Mouse (Mus musculus) liver, adult 2 months (tissue): ENCODE data around the gene Map9. TPM values are rescaled to one million over a fixed set of nuclear protein-coding genes. Genes with fewer than 3 reads are reported as not detected.

Source experiments
- DNase-seq: peaks from one replicate; pipeline ENCODE4 v3.0.0-alpha.2; 2011; ENCODE audit warnings: low read depth, low spot score; ENCODE audit errors: extremely low read depth
- H3K27ac ChIP-seq: fragments of 200-500 bp; replicated peaks from 2 replicates; pipeline ENCODE4 v1.5.1; 2012; ENCODE audit warnings: low read depth, mild to moderate bottlenecking, control low read depth, inconsistent platforms, low read length; ENCODE audit not compliant: insufficient read depth
- H3K27me3 ChIP-seq: fragments of 200-500 bp; 2 replicates; pipeline ENCODE4 v1.6.1; 2012; ENCODE audit warnings: mild to moderate bottlenecking, moderate library complexity, low read length, inconsistent platforms; ENCODE audit not compliant: control insufficient read depth, insufficient read depth
- H3K36me3 ChIP-seq: fragments of 200-500 bp; 2 replicates; pipeline ENCODE4 v1.6.1; 2012; ENCODE audit warnings: low read length, inconsistent platforms; ENCODE audit not compliant: control insufficient read depth, insufficient read depth
- H3K4me1 ChIP-seq: fragments of 200-500 bp; 2 replicates; pipeline ENCODE4 v1.6.1; 2011; ENCODE audit warnings: low read length; ENCODE audit not compliant: control insufficient read depth, insufficient read depth
- H3K4me3 ChIP-seq: fragments of 200-500 bp; 2 replicates; pipeline ENCODE4 v1.5.1; 2011; ENCODE audit warnings: low read depth, mild to moderate bottlenecking, control low read depth, low read length, moderate library complexity; ENCODE audit not compliant: insufficient read depth
- H3K79me2 ChIP-seq: fragments of 200-500 bp; 2 replicates; pipeline ENCODE4 v1.6.1; 2012; ENCODE audit warnings: inconsistent platforms, mild to moderate bottlenecking, low read length, moderate library complexity; ENCODE audit not compliant: control insufficient read depth, insufficient read depth
- H3K9ac ChIP-seq: fragments of 200-500 bp; 2 replicates; pipeline ENCODE4 v1.6.1; 2012; ENCODE audit warnings: low read depth, mild to moderate bottlenecking, control low read depth, inconsistent platforms, low read length
- CTCF ChIP-seq: fragments of 200-500 bp; IDR thresholded peaks from 2 replicates; pipeline ENCODE4 v1.5.1; 2011; ENCODE audit warnings: low read depth, low read length, control low read depth
- POLR2A ChIP-seq: fragments of 200-500 bp; IDR thresholded peaks from 2 replicates; pipeline ENCODE4 v1.6.1; 2011; ENCODE audit warnings: low read length, control low read depth; ENCODE audit not compliant: insufficient read depth; ENCODE audit errors: extremely low read depth
- WGBS: fragments of 180-500 bp; shearing (Covaris S2); methylation state at CpG from one replicate; pipeline ENCODE4 v1.1.7; 2018; 5-methylcytosine and 5-hydroxymethylcytosine counted together
- polyA plus RNA-seq: library from polyadenylated mRNA; depleted of rRNA; stranded (reverse); fragments of >200 nt; gene quantifications from 2 replicates; pipeline ENCODE4 v1.2.3, GENCODE M21; 2012
- total RNA-seq: library from RNA; depleted of rRNA; stranded (reverse); fragments of >200 nt; gene quantifications from 2 replicates; pipeline ENCODE4 v1.2.3, GENCODE M21; 2014

Gene Map9
- total and polyA plus RNA-seq, 2 experiments = 0.04 to 0.28 TPM

- Histone ChIP-seq H3K27me3 (no peaks in the 10 kb centered on the region), H3K79me2 (no peaks in the 10 kb centered on the region), H3K9ac (no peak overlapping the region), H3K27ac (no peak overlapping the region), H3K4me1 (no peaks in the 10 kb centered on the region; the same call in 1 of the 2 replicates), H3K4me3 (no peak overlapping the region), H3K36me3 (no peaks in the 10 kb centered on the region)
- TF ChIP-seq POLR2A (no peak), CTCF (no peak)
- DNase-seq = no peak
- 89% methylated on average over 8 of the region's 8 CpGs for WGBS
These were observed 1.2 kb downstream of the Map9 start for GRCm38 (mm10) chr3:82359036-82359435.

DNA sequence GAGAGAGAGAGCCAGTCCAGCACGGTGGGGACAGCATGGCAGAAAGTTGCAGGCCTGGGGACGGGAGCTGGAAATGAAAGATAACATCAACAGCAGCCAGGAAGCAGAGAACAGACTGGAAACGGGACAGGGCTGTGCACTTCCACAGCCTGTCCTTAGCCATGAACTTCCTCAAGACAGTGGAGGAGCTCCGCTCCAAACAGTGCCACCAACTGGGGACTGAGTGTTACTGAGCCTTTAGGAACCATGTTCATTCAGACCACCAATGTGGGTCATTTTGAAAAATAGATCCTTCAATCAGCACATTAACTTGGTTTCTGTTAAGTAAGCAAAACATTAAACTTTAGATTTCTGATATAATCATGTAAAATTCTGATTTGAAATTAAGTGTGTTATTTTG, 4.6 kb downstream of the Map9 start:
- Histone ChIP-seq H3K27ac (no peak overlapping the region), H3K27me3 (no peaks in the 10 kb centered on the region), H3K4me3 (no peak overlapping the region), H3K36me3 (no peaks in the 10 kb centered on the region), H3K9ac (no peak overlapping the region), H3K79me2 (no peaks in the 10 kb centered on the region), H3K4me1 (no peaks in the 10 kb centered on the region; the same call in 1 of the 2 replicates)
- DNase-seq = no peak
- TF ChIP-seq CTCF = peak; percentile 61
- no peak for TF ChIP-seq POLR2A
- 48% methylated on average over 4 of the region's 4 CpGs for WGBS

GRCm38 (mm10) chr3:82364505-82364904, 6.7 kb downstream of the Map9 start:
- no peak overlapping the region for H3K4me3 ChIP-seq
- TF ChIP-seq CTCF = no peak
- TF ChIP-seq POLR2A = no peak
- no peak overlapping the region for H3K27ac ChIP-seq
- no peaks in the 10 kb centered on the region for H3K4me1 ChIP-seq
- no peak overlapping the region for H3K9ac ChIP-seq
- no peaks in the 10 kb centered on the region for H3K79me2 ChIP-seq
- H3K36me3 ChIP-seq = no peaks in the 10 kb centered on the region
- no peaks in the 10 kb centered on the region for H3K27me3 ChIP-seq
- WGBS = 79% methylated on average over 8 of the region's 8 CpGs
- no peak for DNase-seq

- DNase-seq = no peak
- H3K27me3 ChIP-seq = no peaks in the 10 kb centered on the region
- no peak overlapping the region for H3K4me3 ChIP-seq
- no peaks in the 10 kb centered on the region for H3K36me3 ChIP-seq
- 27% methylated on average over 4 of the region's 4 CpGs for WGBS
- H3K79me2 ChIP-seq = no peaks in the 10 kb centered on the region
- H3K9ac ChIP-seq = no peak overlapping the region
- no peak overlapping the region for H3K27ac ChIP-seq
- no peaks in the 10 kb centered on the region for H3K4me1 ChIP-seq
- TF ChIP-seq POLR2A (no peak), CTCF (peak; percentile 75)
These were observed 7.1 kb downstream of the Map9 start for GRCm38 (mm10) chr3:82364988-82365387.

GRCm38 (mm10) chr3:82369063-82369860, 11.4 kb downstream of the Map9 start:
- Histone ChIP-seq H3K36me3 (no peaks in the 10 kb centered on the region), H3K79me2 (no peaks in the 10 kb centered on the region), H3K9ac (no peak overlapping the region), H3K27ac (no peak overlapping the region), H3K4me1 (no peaks in the 10 kb centered on the region), H3K27me3 (no peaks in the 10 kb centered on the region), H3K4me3 (no peak overlapping the region)
- TF ChIP-seq POLR2A (no peak), CTCF (no peak)
- no peak for DNase-seq
- 79% methylated on average over 21 of the region's 21 CpGs for WGBS

- DNase-seq = no peak
- WGBS = 89% methylated on average over 10 of the region's 10 CpGs
- no peak for TF ChIP-seq POLR2A
- no peak for TF ChIP-seq CTCF
- Histone ChIP-seq H3K9ac (no peak overlapping the region), H3K4me1 (no peaks in the 10 kb centered on the region), H3K27ac (no peak overlapping the region), H3K79me2 (no peaks in the 10 kb centered on the region), H3K36me3 (no peaks in the 10 kb centered on the region), H3K4me3 (no peak overlapping the region), H3K27me3 (no peaks in the 10 kb centered on the region)
These were observed 12.7 kb downstream of the Map9 start for GRCm38 (mm10) chr3:82370439-82371011.
